Mouse (Mus musculus) heart, adult 2 months (tissue): ENCODE measurements around the gene Insl3. TPM values are rescaled to one million over a fixed set of nuclear protein-coding genes. Genes with fewer than 3 reads are reported as not detected.

Experiments
- DNase-seq, 2 experiments: peaks; one replicate each; pipeline ENCODE4 v3.0.0; 2021
- H3K27ac ChIP-seq: fragments of 200-600 bp; 2 replicates; pipeline ENCODE4 v1.8.1; 2022
- H3K27me3 ChIP-seq: fragments of 200-500 bp; 2 replicates; pipeline ENCODE4 v1.6.1; 2012; ENCODE audit warnings: mild to moderate bottlenecking, low read length, inconsistent platforms, mixed read lengths; ENCODE audit not compliant: control insufficient read depth, insufficient read depth
- H3K36me3 ChIP-seq: fragments of 200-500 bp; 2 replicates; pipeline ENCODE4 v1.6.1; 2012; ENCODE audit warnings: low read length, inconsistent platforms; ENCODE audit not compliant: control insufficient read depth, insufficient read depth
- H3K4me1 ChIP-seq: fragments of 200-500 bp; 2 replicates; pipeline ENCODE4 v1.6.1; 2011; ENCODE audit warnings: low read length; ENCODE audit not compliant: control insufficient read depth, insufficient read depth
- H3K4me3 ChIP-seq: fragments of 200-600 bp; 2 replicates; pipeline ENCODE4 v1.8.1; 2022
- H3K79me2 ChIP-seq: fragments of 200-500 bp; replicated peaks from 2 replicates; pipeline ENCODE4 v1.6.1; 2012; ENCODE audit warnings: mild to moderate bottlenecking, inconsistent platforms, low read length, moderate library complexity, mixed read lengths; ENCODE audit not compliant: control insufficient read depth, insufficient read depth
- H3K9ac ChIP-seq: fragments of 200-500 bp; 2 replicates; pipeline ENCODE4 v1.6.1; 2012; ENCODE audit warnings: low read depth, mild to moderate bottlenecking, control low read depth, inconsistent platforms, low read length, mixed read lengths
- CTCF ChIP-seq: fragments of 200-600 bp; IDR thresholded peaks from 2 replicates; pipeline ENCODE4 v1.8.1; 2022; ENCODE audit warnings: antibody characterized with exemption, mild to moderate bottlenecking, moderate library complexity
- EP300 ChIP-seq: fragments of 200-500 bp; IDR thresholded peaks from 2 replicates; pipeline ENCODE4 v1.6.1; 2011; ENCODE audit warnings: low read depth, low read length, control low read depth; ENCODE audit not compliant: insufficient read depth
- POLR2A ChIP-seq: fragments of 200-500 bp; IDR thresholded peaks from 2 replicates; pipeline ENCODE4 v1.6.1; 2011; ENCODE audit warnings: mild to moderate bottlenecking, low read depth, low read length, control low read depth; ENCODE audit not compliant: insufficient read depth
- WGBS: fragments of 180-500 bp; shearing (Covaris S2); methylation state at CpG from one replicate; pipeline ENCODE4 v1.1.7; 2018; 5-methylcytosine and 5-hydroxymethylcytosine counted together
- intact Hi-C: fragments of 180-260 bp; cut with DNase I; formaldehyde crosslinking; loops from one replicate; pipeline ENCODE4 v1.15.1; 2025
- polyA plus RNA-seq: library from polyadenylated mRNA; depleted of rRNA; stranded (reverse); fragments of >200 nt; gene quantifications from 2 replicates; pipeline ENCODE4 v1.2.3, GENCODE M21; 2012
- total RNA-seq, 2 experiments: library from RNA; stranded (reverse); gene quantifications; 2 replicates each; pipeline ENCODE4 v1.2.3; 2021

Insl3 gene
- total and polyA plus RNA-seq, 3 experiments, result 4.0 to 19.3 (median 4.1) TPM

DNA sequence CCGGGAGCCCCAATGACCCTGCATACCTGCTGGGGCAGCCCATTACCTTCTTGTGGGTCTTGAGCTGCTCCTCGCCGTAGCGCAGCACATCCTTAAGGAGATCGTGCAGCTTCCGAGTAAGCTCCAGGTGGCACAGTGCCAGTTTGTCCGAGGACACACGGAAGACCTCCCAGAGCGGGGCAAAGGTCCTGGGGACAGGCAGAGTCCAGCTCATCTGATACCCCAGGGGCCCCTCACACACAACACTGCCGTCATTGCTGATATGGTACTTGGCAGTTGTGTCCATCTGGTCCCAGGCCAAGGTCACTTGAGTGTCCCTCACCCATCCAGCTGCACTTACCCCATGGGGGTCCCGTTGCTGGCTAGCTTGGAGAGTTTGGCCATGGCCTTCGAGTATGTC, 28.1 kb downstream of the Insl3 start:
- no peaks in the 10 kb centered on the region for H3K4me1 ChIP-seq
- H3K79me2 ChIP-seq, result no peaks in the 10 kb centered on the region
- no peak overlapping the region for H3K27ac ChIP-seq
- no peak overlapping the region for H3K9ac ChIP-seq
- no peak overlapping the region for H3K4me3 ChIP-seq
- no peaks in the 10 kb centered on the region for H3K36me3 ChIP-seq
- WGBS, result 41% methylated on average over 12 of the region's 12 CpGs
- no peak for TF ChIP-seq CTCF
- no peak for TF ChIP-seq POLR2A
- H3K27me3 ChIP-seq, result no peaks in the 10 kb centered on the region
- intact Hi-C loops, result no loop called here
- peak in 1 of 2 experiments; percentile 19 for DNase-seq

GRCm38 (mm10) chr8:71718252-71718651, 29.2 kb downstream of the Insl3 start:
- H3K27me3 ChIP-seq, result no peaks in the 10 kb centered on the region
- H3K27ac ChIP-seq, result no peak overlapping the region

GRCm38 (mm10) chr8:71719218-71719617, 30.2 kb downstream of the Insl3 start:
- peak; percentile 47 to 67 for DNase-seq
- Histone ChIP-seq H3K4me1 (no peaks in the 10 kb centered on the region), H3K27me3 (no peaks in the 10 kb centered on the region), H3K27ac (no peak overlapping the region), H3K36me3 (no peaks in the 10 kb centered on the region), H3K79me2 (no peaks in the 10 kb centered on the region), H3K9ac (no peak overlapping the region), H3K4me3 (no peak overlapping the region)
- intact Hi-C loops, result no loop called here
- no peak for TF ChIP-seq EP300
- TF ChIP-seq CTCF, result no peak
- no peak for TF ChIP-seq POLR2A
- WGBS, result 36% methylated on average over 4 of the region's 4 CpGs

More at GRCm38 (mm10) chr8:71718252-71718651, 29.2 kb downstream of the Insl3 start:
- no peak for TF ChIP-seq EP300
- no peak for TF ChIP-seq POLR2A
- TF ChIP-seq CTCF, result no peak
- DNase-seq, result no peak
- H3K4me3 ChIP-seq, result no peak overlapping the region
- WGBS, result 40% methylated on average over 3 of the region's 3 CpGs
- no peaks in the 10 kb centered on the region for H3K36me3 ChIP-seq
- no peaks in the 10 kb centered on the region for H3K4me1 ChIP-seq
- no peaks in the 10 kb centered on the region for H3K79me2 ChIP-seq
- intact Hi-C loops, result no loop called here
- no peak overlapping the region for H3K9ac ChIP-seq

GRCm38 (mm10) chr8:71719928-71720457, 31.0 kb downstream of the Insl3 start:
- Histone ChIP-seq H3K36me3 (no peaks in the 10 kb centered on the region), H3K9ac (no peak overlapping the region), H3K27me3 (no peaks in the 10 kb centered on the region), H3K4me1 (no peaks in the 10 kb centered on the region), H3K4me3 (no peak overlapping the region), H3K27ac (no peak overlapping the region), H3K79me2 (no peaks in the 10 kb centered on the region)
- TF ChIP-seq EP300 (no peak), POLR2A (no peak), CTCF (no peak)
- DNase-seq, result no peak
- WGBS, result 42% methylated on average over 7 of the region's 7 CpGs
- intact Hi-C loops, result no loop called here

DNA sequence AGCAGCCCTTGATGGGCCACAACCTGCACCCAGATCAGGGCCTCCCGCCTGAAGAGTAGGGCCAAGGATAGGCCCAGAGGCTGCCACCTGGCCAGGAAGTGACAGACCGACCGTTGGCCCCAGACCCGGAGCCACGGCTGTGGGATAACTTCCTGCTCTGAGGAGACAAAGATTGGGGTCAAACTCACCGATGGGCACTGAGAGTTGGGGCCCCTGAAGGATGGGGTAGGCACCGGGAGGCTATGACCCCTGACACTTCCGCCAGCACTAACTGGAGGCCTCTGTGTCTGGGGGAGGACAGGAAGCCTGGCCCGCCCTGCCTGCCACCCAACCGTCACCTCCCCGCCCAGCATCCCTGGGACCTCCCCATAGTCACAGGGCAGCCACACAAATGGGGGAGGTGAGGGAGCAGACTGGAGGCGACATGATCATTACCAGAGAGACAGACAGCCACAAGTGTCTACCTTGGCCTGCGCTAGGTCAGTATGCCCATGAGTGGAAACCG, 34.1 kb downstream of the Insl3 start:
- Histone ChIP-seq H3K4me1 (no peaks in the 10 kb centered on the region), H3K9ac (no peak overlapping the region), H3K4me3 (no peak overlapping the region), H3K79me2 (no peaks in the 10 kb centered on the region), H3K36me3 (no peaks in the 10 kb centered on the region), H3K27ac (no peak overlapping the region), H3K27me3 (no peaks in the 10 kb centered on the region)
- intact Hi-C loops, result no loop called here
- TF ChIP-seq EP300, result no peak
- TF ChIP-seq CTCF, result no peak
- TF ChIP-seq POLR2A, result no peak
- 52% methylated on average over 14 of the region's 14 CpGs for WGBS
- peak in 1 of 2 experiments; percentile 56 for DNase-seq

GRCm38 (mm10) chr8:71724389-71724788, 35.4 kb downstream of the Insl3 start:
- Histone ChIP-seq H3K27ac (no peak overlapping the region), H3K79me2 (no peaks in the 10 kb centered on the region), H3K4me3 (no peak overlapping the region), H3K9ac (no peak overlapping the region), H3K36me3 (no peaks in the 10 kb centered on the region), H3K4me1 (no peaks in the 10 kb centered on the region; the same call in 1 of the 2 replicates), H3K27me3 (no peaks in the 10 kb centered on the region)
- TF ChIP-seq CTCF, result no peak
- TF ChIP-seq EP300, result no peak
- TF ChIP-seq POLR2A, result no peak
- DNase-seq, result no peak
- intact Hi-C loops, result no loop called here
- WGBS, result 82% methylated on average over 4 of the region's 4 CpGs
